Mouse (Mus musculus) midbrain, embryonic 14.5 days (tissue): ENCODE results near the gene A3galt2. TPM values are rescaled to one million over a fixed set of nuclear protein-coding genes. Genes with fewer than 3 reads are reported as not detected.

Source experiments
- ATAC-seq: fragments of 200-750 bp; cut with Nextera tagmentation; 2 replicates; pipeline ENCODE4 v1.8.0; 2017; ENCODE audit warnings: moderate number of reproducible peaks, moderate library complexity; ENCODE audit not compliant: low FRiP score, low TSS enrichment
- DNase-seq: peaks from one replicate; pipeline ENCODE4 v3.0.0-alpha.2; 2015
- H3K27ac ChIP-seq: fragments of 300-500 bp; sonication (generic); replicated peaks from 2 replicates; pipeline ENCODE4 v1.5.1; 2014; ENCODE audit warnings: mild to moderate bottlenecking, low read depth, low read length, moderate library complexity
- H3K27me3 ChIP-seq: fragments of 300-500 bp; sonication (generic); 2 replicates; pipeline ENCODE4 v1.6.1; 2014; ENCODE audit warnings: low read length, control low read depth, mixed read lengths; ENCODE audit not compliant: control insufficient read depth, insufficient read depth
- H3K36me3 ChIP-seq: fragments of 300-500 bp; sonication (generic); 2 replicates; pipeline ENCODE4 v1.6.1; 2014; ENCODE audit warnings: low read length, control low read depth; ENCODE audit not compliant: control insufficient read depth, insufficient read depth
- H3K4me1 ChIP-seq: fragments of 300-500 bp; sonication (generic); 2 replicates; pipeline ENCODE4 v1.6.1; 2014; ENCODE audit warnings: mild to moderate bottlenecking, antibody characterized with exemption, low read length, control low read depth; ENCODE audit not compliant: control insufficient read depth, insufficient read depth
- H3K4me2 ChIP-seq: fragments of 300-500 bp; sonication (generic); 2 replicates; pipeline ENCODE4 v1.6.1; 2014; ENCODE audit warnings: mild to moderate bottlenecking, low read length, moderate library complexity
- H3K4me3 ChIP-seq: fragments of 300-500 bp; sonication (generic); replicated peaks from 2 replicates; pipeline ENCODE4 v1.5.1; 2014; ENCODE audit warnings: low read depth, low read length
- H3K9ac ChIP-seq: fragments of 300-500 bp; sonication (generic); replicated peaks from 2 replicates; pipeline ENCODE4 v1.6.1; 2014; ENCODE audit warnings: mild to moderate bottlenecking, low read length, moderate library complexity
- H3K9me3 ChIP-seq: fragments of 300-500 bp; sonication (generic); 2 replicates; pipeline ENCODE4 v1.6.1; 2016; ENCODE audit warnings: low read length, control low read depth, mixed read lengths; ENCODE audit not compliant: control insufficient read depth
- WGBS: fragments of 180-500 bp; shearing (Covaris S2); extraction: QIAGEN DNeasy Blood & Tissue Kit; methylation state at CpG from one replicate; pipeline ENCODE4 v1.1.7; 2014; 5-methylcytosine and 5-hydroxymethylcytosine counted together
- polyA plus RNA-seq: library from polyadenylated mRNA; unstranded; fragments of >200 nt; fragmentation: Nextera tagmentation; extraction: Ambion mirVana; gene quantifications from 2 replicates; pipeline ENCODE4 v1.2.1, GENCODE M21; 2014

The A3galt2 gene
- polyA plus RNA-seq, 1 experiment from 2014 or later: 0.74 TPM

DNA sequence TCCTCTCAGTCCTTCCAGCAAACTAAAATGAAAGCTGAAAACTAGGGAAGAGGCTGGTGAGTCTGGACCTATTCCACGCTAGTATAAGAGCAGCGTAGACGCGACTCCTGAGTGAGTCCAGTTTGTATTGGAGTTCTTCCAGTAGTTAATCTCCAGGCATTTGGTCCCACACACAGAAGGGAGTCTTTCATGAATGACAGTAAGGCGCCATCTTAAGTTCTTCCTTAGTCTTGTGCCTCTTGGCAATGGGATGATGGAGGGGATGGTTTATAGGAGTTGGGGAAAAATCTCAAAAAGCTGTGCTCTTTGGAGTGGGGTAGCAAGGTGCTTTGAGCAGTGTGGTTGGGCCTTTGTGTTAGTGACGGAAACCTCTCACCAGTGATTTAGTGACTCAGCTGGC is 24.9 kb upstream of the A3galt2 start:
- H3K27me3 ChIP-seq: no peaks in the 10 kb centered on the region
- DNase-seq (no peak), ATAC-seq (no peak)
- no peaks in the 10 kb centered on the region for H3K9me3 ChIP-seq
- WGBS: 28% methylated on average over 6 of the region's 6 CpGs
- peaks cover 74% of the 10 kb centered on the region for H3K4me1 ChIP-seq
- H3K36me3 ChIP-seq: peaks cover 20% of the 10 kb centered on the region
- H3K9ac ChIP-seq: peak overlapping the region; percentile 100; the same call in 1 of the 2 replicates
- H3K4me3 ChIP-seq: peak overlapping the region; percentile 98
- peak overlapping the region; percentile 3; the same call in 1 of the 2 replicates for H3K27ac ChIP-seq
- H3K4me2 ChIP-seq: peak overlapping the region; percentile 98

DNA sequence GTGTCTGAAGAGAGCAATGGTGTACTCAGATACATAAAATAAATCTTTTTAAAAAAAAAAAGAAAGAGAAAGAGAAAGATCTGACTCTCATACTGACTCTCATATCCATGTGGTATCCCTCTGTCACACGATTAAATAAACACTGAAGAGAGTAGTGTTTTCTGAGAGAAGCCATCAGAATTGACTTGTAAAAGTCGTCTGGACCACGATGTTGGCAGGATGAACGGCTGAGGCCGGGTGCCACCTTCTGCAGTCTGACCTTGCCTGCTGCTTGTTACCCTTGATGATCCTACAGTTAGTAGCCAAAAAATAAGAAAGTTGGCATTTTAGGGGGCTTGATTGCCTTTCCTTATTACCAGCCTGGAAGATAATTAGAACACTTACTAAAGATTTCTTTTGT is 22.4 kb upstream of the A3galt2 start:
- Histone ChIP-seq H3K27me3 (no peaks in the 10 kb centered on the region), H3K9ac (0 out of 2 replicates have a peak overlapping the region, but pooled peaks have one; percentile 23), H3K4me2 (peak overlapping the region; percentile 43), H3K9me3 (no peaks in the 10 kb centered on the region), H3K4me3 (no peak overlapping the region), H3K36me3 (peaks cover 21% of the 10 kb centered on the region), H3K4me1 (peaks cover 87% of the 10 kb centered on the region), H3K27ac (no peak overlapping the region)
- DNase-seq: no peak
- WGBS: 26% methylated on average over 5 of the region's 5 CpGs
- ATAC-seq: no peak

DNA sequence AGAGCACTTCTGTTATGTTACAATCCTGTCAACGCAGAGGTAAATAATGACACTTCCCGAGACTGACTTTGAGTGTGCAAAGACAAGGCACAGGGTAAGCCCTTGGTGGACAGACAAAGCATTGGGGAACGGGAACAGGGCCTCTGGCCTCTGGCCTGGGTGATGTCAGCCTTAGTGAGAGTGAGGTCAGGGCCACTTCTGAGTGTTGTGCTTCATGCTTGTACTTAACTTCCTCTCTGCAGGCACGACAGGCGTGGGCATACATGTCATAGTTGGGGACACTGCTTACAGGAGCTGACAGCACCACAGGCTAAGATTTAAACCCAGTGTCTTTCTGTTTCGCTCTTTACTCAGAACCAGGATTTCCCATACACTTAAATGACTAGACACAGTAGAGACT is 21.7 kb upstream of the A3galt2 start:
- no peak for ATAC-seq
- Histone ChIP-seq H3K9ac (peak overlapping the region; percentile 34; the same call in 1 of the 2 replicates), H3K36me3 (peaks cover 21% of the 10 kb centered on the region), H3K4me1 (peaks cover 94% of the 10 kb centered on the region), H3K9me3 (no peaks in the 10 kb centered on the region), H3K4me2 (peak overlapping the region; percentile 43), H3K4me3 (peak overlapping the region; percentile 5; the same call in 1 of the 2 replicates), H3K27ac (peak overlapping the region; percentile 78), H3K27me3 (no peaks in the 10 kb centered on the region)
- no peak for DNase-seq
- 36% methylated on average over 6 of the region's 6 CpGs for WGBS

DNA sequence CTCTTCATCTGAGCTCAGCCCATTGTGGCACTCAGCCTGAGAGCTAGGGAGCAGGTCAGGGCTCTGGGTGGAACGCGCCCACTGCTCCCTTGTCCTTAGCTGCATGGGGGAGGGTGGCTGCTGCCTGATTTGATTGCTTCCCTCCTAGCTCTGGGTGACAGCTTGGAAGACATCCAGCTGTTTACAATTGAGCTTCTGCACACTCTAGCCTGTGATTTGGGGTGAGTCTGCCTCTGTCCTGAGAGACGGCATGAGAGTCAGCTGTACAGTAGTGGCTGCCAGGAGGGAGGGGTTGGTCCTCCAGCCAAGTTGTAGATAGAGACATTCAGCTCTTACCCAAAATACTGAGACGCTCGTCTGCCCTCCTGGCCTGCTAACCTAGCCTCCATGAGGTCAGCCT is 20.9 kb upstream of the A3galt2 start:
- peaks cover 21% of the 10 kb centered on the region for H3K36me3 ChIP-seq
- H3K27ac ChIP-seq: peak overlapping the region; percentile 78
- H3K4me2 ChIP-seq: peak overlapping the region; percentile 43
- peak overlapping the region; percentile 34; the same call in 1 of the 2 replicates for H3K9ac ChIP-seq
- peak; percentile 71 for DNase-seq
- no peaks in the 10 kb centered on the region for H3K9me3 ChIP-seq
- peaks cover 88% of the 10 kb centered on the region for H3K4me1 ChIP-seq
- 12% methylated on average over 5 of the region's 5 CpGs for WGBS
- peak; percentile 49; the same call in 1 of the 2 replicates for ATAC-seq
- H3K4me3 ChIP-seq: no peak overlapping the region
- no peaks in the 10 kb centered on the region for H3K27me3 ChIP-seq

DNA sequence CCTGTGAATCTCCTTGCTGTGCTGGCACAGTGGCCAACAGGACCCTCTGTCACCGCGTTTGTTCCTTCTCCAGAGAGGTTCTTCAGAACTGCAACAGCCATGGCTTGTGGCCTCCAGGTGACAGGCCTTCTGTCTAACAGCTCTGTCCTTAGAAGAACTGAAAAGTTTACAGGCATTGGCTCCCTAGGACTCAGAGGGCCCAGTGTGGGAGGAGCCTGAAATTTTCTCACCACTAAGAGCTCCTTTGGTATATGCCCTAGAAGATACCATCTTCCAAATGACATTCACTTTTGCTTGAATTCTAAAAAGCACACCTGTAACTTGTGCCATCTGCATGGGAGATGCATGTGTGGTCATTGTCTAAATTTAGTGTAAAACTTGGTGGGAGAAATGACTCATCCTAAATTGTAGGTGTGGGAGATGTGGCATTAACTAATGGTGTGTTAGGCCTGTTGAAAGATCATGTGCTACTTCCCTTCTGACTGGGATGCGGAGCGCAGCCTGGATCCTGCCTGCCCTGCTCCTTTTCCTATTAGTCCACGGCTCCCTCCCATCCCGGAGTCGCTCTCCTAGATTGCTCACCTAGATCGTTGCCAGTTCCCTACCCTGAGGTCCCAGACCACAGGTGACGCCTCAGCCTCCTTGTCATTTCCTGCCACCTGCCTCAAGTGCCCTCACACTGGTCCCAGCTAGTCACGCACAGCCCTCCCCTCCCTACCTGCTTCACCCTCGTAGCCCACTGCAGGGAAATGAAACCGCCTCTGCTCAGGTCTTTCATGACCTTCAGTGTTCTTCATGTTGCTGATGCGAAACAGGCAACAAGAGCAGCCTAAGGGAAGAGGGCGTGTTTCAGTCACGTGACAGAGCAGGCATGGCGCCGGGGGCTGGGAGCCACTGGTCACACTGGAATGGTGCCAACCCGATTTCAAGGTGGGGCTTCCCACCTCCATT is 20.2 kb upstream of the A3galt2 start:
- H3K36me3 ChIP-seq: peaks cover 17% of the 10 kb centered on the region
- H3K4me1 ChIP-seq: peaks cover 80% of the 10 kb centered on the region
- DNase-seq: no peak
- no peaks in the 10 kb centered on the region for H3K27me3 ChIP-seq
- no peak for ATAC-seq
- H3K4me3 ChIP-seq: no peak overlapping the region
- H3K9me3 ChIP-seq: no peaks in the 10 kb centered on the region
- peak overlapping the region; percentile 89 for H3K27ac ChIP-seq
- H3K9ac ChIP-seq: no peak overlapping the region
- 53% methylated on average over 18 of the region's 18 CpGs for WGBS
- H3K4me2 ChIP-seq: peak overlapping the region; percentile 43

DNA sequence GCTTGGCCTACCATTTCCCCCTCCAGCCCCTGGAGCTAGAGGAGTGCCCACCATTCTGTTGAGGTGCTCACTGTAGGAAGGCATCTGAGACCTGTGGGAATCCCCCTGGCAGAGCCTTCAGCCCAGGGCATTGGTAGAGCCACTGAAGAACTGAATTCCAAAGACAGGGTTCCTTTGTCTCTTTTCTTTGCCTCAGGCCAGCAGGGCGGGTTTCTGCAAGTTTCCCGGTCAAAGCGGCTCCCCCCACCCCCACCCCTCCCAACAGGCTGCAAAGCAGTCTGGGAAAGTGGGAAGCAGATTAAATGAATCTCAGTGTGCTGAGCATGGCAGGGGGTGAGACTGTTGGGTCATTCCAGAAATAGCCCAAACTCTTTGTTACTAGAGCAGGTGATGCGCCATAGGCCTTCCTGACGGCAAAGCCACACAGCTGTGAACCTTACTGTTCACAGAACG is 18.0 kb upstream of the A3galt2 start:
- peak; percentile 57; the same call in 1 of the 2 replicates for ATAC-seq
- Histone ChIP-seq H3K4me1 (peaks cover 63% of the 10 kb centered on the region), H3K27ac (peak overlapping the region; percentile 89), H3K9me3 (no peaks in the 10 kb centered on the region), H3K36me3 (peaks cover 6% of the 10 kb centered on the region; the same call in 1 of the 2 replicates), H3K4me2 (peak overlapping the region; percentile 34), H3K9ac (peak overlapping the region; percentile 40), H3K4me3 (no peak overlapping the region), H3K27me3 (no peaks in the 10 kb centered on the region)
- DNase-seq: peak; percentile 75
- WGBS: 3% methylated on average over 6 of the region's 6 CpGs

DNA sequence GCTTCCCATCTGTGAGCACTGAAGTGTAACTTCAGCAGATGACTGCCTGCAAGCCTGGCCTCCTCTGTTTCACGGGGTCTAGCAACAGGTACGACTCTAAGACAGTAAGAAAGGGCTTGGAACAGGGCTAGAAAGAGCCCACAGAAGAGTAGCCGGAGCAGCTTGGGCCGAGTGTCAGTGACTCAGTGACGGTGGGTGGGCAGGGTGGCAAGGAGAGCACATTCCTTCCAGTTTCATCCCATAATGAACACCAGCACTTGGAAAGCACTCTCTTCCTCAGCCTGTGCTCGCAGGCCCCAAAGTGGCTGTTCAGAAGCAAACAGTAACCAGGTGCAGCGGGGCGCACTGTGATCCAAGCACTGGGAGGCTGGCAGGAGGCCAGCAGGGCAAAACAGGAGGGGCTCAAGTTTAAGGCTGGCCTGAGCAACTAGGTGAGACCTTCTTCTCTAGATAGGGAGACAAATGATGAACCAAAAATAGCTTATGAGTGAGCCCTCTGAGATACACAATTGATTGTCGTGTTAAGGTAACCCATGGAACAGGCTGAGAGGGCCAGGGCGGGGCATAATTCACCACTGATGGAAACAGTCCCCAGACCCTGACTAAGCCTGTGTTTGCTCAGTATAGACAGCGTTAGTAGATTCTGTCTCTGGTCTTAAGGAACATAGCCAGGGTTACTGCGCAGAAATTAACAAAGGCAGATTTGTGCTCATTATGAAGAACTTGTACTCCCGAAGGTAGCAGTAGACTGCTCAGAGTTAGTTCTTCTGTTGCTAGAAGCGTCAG is 17.1 kb upstream of the A3galt2 start:
- H3K27me3 ChIP-seq: no peaks in the 10 kb centered on the region
- H3K36me3 ChIP-seq: peaks cover 13% of the 10 kb centered on the region
- no peak overlapping the region for H3K4me2 ChIP-seq
- H3K9me3 ChIP-seq: no peaks in the 10 kb centered on the region
- ATAC-seq (no peak), DNase-seq (no peak)
- no peak overlapping the region for H3K9ac ChIP-seq
- H3K4me3 ChIP-seq: no peak overlapping the region
- WGBS: 45% methylated on average over 14 of the region's 14 CpGs
- H3K4me1 ChIP-seq: peaks cover 63% of the 10 kb centered on the region
- peak overlapping the region; percentile 89 for H3K27ac ChIP-seq

DNA sequence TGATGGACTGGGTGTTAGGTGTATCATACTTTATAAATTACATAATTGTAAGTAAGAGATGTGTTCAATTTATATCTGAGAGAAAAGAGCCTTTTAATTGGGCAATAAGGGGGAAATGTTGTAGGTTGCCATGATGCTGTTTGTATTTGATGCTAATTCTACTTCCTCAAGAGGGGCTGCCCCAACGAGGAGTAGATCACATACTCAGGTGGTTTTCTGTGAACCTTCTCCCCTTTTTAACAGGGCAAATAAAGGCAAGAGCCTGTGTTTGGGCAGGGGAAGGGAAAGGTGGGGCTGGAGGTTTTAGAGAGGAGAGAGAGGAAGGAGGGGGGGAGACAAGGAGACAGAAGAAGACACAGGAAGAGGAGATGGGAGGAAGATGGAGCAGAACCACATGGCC is 14.3 kb upstream of the A3galt2 start:
- no peak overlapping the region for H3K27ac ChIP-seq
- ATAC-seq (no peak), DNase-seq (no peak)
- H3K4me2 ChIP-seq: no peak overlapping the region
- H3K9ac ChIP-seq: no peak overlapping the region
- H3K4me1 ChIP-seq: peaks cover 36% of the 10 kb centered on the region
- WGBS: 67% methylated on average over 1 of the region's 1 CpGs
- H3K4me3 ChIP-seq: no peak overlapping the region
- H3K9me3 ChIP-seq: no peaks in the 10 kb centered on the region
- H3K36me3 ChIP-seq: peaks cover 36% of the 10 kb centered on the region
- H3K27me3 ChIP-seq: no peaks in the 10 kb centered on the region
